Mouse (Mus musculus) midbrain, embryonic 15.5 days (tissue): ENCODE measurements at regions not wholly inside any gene's neighbourhood (a gene's known extent, or its start where the extent isn't known, plus 50 kb on each side); places are given as distances from the start of the nearest gene placed in this dataset.

ENCODE experiments used
- ATAC-seq: fragments of 200-750 bp; cut with Nextera tagmentation; replicated peaks from 2 replicates; pipeline ENCODE4 v1.8.0; 2017; ENCODE audit warnings: moderate TSS enrichment
- H3K27ac ChIP-seq: fragments of 300-500 bp; sonication (generic); 2 replicates; pipeline ENCODE4 v1.5.1; 2015; ENCODE audit warnings: mild to moderate bottlenecking, inconsistent platforms
- H3K27me3 ChIP-seq: fragments of 300-500 bp; sonication (generic); replicated peaks from 2 replicates; pipeline ENCODE4 v1.6.1; 2015; ENCODE audit warnings: inconsistent platforms
- H3K36me3 ChIP-seq: fragments of 300-500 bp; sonication (generic); replicated peaks from 2 replicates; pipeline ENCODE4 v1.6.1; 2015; ENCODE audit warnings: inconsistent platforms
- H3K4me1 ChIP-seq: fragments of 300-500 bp; sonication (generic); 2 replicates; pipeline ENCODE4 v1.6.1; 2015; ENCODE audit warnings: inconsistent platforms
- H3K4me2 ChIP-seq: fragments of 300-500 bp; sonication (generic); 2 replicates; pipeline ENCODE4 v1.6.1; 2015; ENCODE audit warnings: inconsistent platforms, mild to moderate bottlenecking, moderate library complexity
- H3K4me3 ChIP-seq: fragments of 300-500 bp; sonication (generic); 2 replicates; pipeline ENCODE4 v1.5.1; 2015; ENCODE audit warnings: mild to moderate bottlenecking, inconsistent platforms
- H3K9ac ChIP-seq: fragments of 300-500 bp; sonication (generic); 2 replicates; pipeline ENCODE4 v1.6.1; 2015; ENCODE audit warnings: mild to moderate bottlenecking, inconsistent platforms
- H3K9me3 ChIP-seq: fragments of 300-500 bp; sonication (generic); 2 replicates; pipeline ENCODE4 v1.6.1; 2016; ENCODE audit warnings: inconsistent platforms
- WGBS: fragments of 180-500 bp; shearing (Covaris S2); methylation state at CpG from one replicate; pipeline ENCODE4 v1.1.7; 2015; ENCODE audit warnings: mixed read lengths; 5-methylcytosine and 5-hydroxymethylcytosine counted together

DNA sequence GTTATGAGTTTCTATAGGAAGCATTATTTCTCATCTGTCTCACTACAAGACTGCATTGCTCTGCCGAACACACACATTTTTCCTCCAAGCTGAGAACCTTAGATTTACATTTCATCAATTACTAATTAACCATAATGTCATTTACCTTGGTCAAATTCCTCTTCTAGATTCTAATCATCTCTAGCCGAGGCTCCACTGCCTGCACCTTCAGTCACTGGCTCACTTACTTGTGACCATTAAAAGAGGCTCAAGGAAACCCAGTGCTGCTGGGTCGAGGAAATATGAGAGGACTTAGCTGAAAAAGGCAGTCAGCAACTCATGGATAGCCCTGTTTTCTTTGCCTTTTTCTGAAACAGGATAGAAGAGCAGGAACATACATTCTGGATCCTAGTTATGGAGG, 103.4 kb upstream of the Cited2 start:
- H3K4me2 ChIP-seq = no peak overlapping the region
- no peaks in the 10 kb centered on the region for H3K9me3 ChIP-seq
- 74% methylated on average over 3 of the region's 3 CpGs for WGBS
- ATAC-seq = no peak
- H3K4me3 ChIP-seq = no peak overlapping the region
- H3K27ac ChIP-seq = no peak overlapping the region
- H3K36me3 ChIP-seq = no peaks in the 10 kb centered on the region
- H3K4me1 ChIP-seq = no peaks in the 10 kb centered on the region
- no peak overlapping the region for H3K9ac ChIP-seq
- H3K27me3 ChIP-seq = no peaks in the 10 kb centered on the region

DNA sequence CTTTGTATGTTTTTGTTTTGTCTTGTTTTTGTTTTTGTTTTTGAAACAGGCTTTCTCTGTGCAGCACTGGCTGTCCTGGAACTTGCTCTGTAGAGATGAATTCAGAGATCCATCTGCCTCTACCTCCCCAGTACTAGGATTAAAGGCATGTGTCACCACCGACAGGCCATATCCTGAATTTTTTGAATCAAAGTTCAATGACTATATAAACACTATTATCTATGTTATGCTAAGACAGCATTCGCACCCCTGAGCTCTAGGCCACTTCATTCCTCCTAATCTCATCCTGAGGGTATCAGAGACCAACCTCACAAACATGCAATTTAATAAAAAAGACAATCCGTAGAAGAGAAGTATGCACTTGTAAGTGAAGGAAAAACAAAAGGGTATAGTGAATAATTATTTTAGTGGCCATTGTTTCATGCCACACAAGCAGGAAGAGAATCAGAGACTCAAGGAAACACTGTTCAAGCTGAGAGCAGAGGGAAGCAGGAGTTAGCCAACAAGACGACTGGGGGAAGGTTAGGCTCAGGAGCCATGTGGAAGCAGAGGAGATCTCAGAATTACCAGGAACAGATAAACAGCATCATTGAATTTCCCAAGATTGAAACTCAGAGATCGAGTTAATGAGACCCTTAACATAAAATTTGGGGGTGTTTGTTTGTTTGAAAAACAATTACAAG, 101.2 kb upstream of the Cited2 start:
- no peak for ATAC-seq

DNA sequence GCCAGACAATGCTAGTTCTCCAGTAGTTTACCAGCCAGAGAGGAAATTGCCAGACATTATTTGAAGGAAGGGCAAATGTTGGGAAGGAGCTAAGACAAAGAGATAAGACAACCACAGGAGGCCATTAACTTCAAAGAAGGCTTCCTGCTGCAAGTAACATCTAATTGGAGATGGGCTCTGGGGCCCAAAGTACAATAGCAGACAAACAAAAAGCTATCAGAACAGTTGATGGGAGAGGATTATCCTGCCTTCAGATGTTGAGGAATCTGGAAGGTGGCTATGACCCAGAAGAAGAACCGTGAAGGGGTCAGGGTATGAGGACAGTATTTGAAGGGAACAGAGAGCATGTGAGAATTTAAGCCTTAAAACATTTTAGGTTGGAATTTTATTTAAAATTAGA, 100.2 kb upstream of the Cited2 start:
- Histone ChIP-seq H3K4me3 (no peak overlapping the region), H3K9me3 (no peaks in the 10 kb centered on the region), H3K27me3 (no peaks in the 10 kb centered on the region), H3K9ac (no peak overlapping the region), H3K36me3 (no peaks in the 10 kb centered on the region), H3K4me2 (no peak overlapping the region), H3K4me1 (no peaks in the 10 kb centered on the region), H3K27ac (no peak overlapping the region)
- ATAC-seq = no peak
- 7% methylated on average over 1 of the region's 1 CpGs for WGBS

More for the DNA sequence above, 101.2 kb upstream of the Cited2 start:
- Histone ChIP-seq H3K27ac (no peak overlapping the region), H3K4me3 (no peak overlapping the region), H3K9me3 (no peaks in the 10 kb centered on the region), H3K9ac (no peak overlapping the region), H3K4me2 (no peak overlapping the region), H3K4me1 (no peaks in the 10 kb centered on the region), H3K27me3 (no peaks in the 10 kb centered on the region), H3K36me3 (no peaks in the 10 kb centered on the region)
- WGBS = 70% methylated on average over 5 of the region's 5 CpGs

DNA sequence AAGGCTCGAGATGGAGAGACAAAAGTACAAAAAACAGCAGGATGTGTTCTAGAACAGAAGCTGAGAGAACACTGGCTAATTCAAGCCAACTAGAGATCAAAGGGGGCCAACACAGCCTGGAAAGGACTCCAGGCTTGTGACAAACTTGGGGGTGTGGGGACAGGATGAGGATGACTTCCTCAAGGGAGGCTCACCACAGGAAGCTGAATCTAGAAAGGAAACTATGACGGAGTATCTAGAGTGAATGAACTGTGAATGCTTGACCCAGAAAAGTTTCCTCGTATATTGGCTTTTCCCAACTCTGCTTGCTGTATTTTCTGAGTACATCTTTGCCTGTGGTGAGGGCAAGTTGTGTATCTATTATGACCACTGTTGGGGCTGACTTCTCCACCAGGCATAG, 93.3 kb upstream of the Cited2 start:
- no peak overlapping the region for H3K4me2 ChIP-seq
- no peaks in the 10 kb centered on the region for H3K36me3 ChIP-seq
- H3K9me3 ChIP-seq = no peaks in the 10 kb centered on the region
- H3K4me1 ChIP-seq = peaks cover 14% of the 10 kb centered on the region; the same call in 1 of the 2 replicates
- WGBS = 77% methylated on average over 3 of the region's 3 CpGs
- H3K27ac ChIP-seq = no peak overlapping the region
- no peak for ATAC-seq
- H3K27me3 ChIP-seq = no peaks in the 10 kb centered on the region
- H3K9ac ChIP-seq = no peak overlapping the region
- no peak overlapping the region for H3K4me3 ChIP-seq

DNA sequence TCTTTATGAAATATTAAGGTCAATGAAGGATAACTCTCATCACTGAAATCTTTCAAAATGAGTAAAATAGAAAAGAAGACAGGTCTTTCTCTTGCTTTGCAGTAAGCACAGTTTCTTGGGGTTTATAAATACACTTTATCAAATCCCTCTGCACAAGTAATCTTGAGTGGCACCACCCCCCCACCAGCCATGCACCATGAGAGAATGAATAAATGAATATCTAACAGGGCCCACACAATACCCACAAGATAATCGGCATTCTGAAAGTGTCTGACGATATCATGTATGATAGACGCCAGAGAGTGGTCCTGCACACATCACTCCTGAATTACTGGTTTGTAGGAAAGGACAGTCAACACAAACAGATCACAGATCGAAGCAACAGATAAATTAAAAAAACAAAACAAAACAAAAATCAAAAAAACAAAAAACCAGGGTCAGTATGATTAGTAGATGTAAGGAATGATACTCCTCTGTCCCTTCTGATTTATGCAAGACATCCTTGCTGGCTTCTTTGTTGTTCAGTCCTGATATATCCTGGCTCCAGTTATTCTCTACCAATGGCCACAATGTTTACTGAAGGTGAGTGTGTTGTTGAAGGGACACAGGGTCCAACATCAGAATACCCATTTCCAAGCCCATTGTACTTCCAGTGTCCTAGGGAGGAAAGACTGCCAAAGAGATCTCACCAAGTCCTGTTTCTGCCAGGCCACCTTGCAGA, 92.0 kb upstream of the Cited2 start:
- peaks cover 14% of the 10 kb centered on the region; the same call in 1 of the 2 replicates for H3K4me1 ChIP-seq
- H3K36me3 ChIP-seq = no peaks in the 10 kb centered on the region
- peak; percentile 81 for ATAC-seq
- H3K4me3 ChIP-seq = no peak overlapping the region
- 31% methylated on average over 4 of the region's 4 CpGs for WGBS
- H3K27me3 ChIP-seq = no peaks in the 10 kb centered on the region
- H3K27ac ChIP-seq = peak overlapping the region; percentile 61
- no peak overlapping the region for H3K9ac ChIP-seq
- no peak overlapping the region for H3K4me2 ChIP-seq
- H3K9me3 ChIP-seq = no peaks in the 10 kb centered on the region

DNA sequence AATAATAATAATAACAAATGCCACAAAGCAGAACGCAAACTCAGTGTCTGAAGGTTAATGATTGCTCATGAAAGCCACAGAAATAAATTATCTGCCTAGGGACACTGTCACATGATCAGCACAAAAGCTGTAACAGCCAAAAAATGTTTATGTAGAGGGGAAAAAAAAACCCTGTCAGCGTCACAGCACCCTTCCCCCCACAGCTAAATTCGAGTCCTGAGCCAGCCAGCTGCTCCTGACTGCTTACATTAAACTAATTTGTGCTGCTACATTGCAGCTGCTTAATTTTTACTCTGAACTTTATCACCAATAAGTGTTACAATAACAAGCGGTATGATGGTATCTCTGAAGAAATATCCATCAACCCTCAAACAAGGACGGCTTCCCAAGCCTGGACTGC, 91.2 kb upstream of the Cited2 start:
- no peaks in the 10 kb centered on the region for H3K9me3 ChIP-seq
- H3K9ac ChIP-seq = no peak overlapping the region
- H3K4me3 ChIP-seq = no peak overlapping the region
- 15% methylated on average over 5 of the region's 5 CpGs for WGBS
- no peak overlapping the region for H3K4me2 ChIP-seq
- ATAC-seq = peak; percentile 32
- peaks cover 14% of the 10 kb centered on the region; the same call in 1 of the 2 replicates for H3K4me1 ChIP-seq
- H3K27me3 ChIP-seq = no peaks in the 10 kb centered on the region
- H3K36me3 ChIP-seq = no peaks in the 10 kb centered on the region
- H3K27ac ChIP-seq = peak overlapping the region; percentile 32; the same call in 1 of the 2 replicates

DNA sequence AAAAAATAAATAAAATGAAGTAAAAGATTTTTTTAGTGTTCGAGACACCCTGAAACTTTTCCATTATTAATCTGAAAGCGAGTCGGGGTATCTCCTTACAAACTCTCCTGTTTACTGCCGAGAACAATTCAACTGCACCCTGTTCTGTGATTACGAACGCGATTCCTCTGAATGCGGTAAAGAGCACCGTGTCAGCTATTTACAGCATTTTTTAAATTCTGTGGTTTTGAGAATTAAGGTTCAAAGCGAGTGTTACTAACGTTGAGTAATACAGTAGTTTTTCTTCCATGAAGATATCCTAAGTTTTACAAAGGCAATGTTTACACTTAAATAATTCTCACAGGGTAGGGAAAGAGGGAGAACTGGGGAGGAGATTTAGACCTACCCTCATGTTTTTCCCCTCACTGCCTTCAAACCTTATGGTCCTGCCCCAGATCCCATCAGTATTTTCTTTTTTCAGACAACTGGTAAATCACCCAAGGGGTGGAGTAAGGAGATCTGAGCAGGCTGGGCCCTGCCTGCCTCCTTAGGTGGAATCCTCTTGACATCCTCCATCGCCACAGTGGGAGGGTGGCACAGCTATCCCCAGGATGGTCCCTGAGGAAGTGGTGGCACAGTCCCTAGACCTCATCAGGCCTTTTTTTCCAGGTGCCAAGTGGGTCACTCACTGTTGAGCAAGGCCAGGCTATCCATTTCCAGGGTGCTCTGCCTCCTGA, 89.9 kb upstream of the Cited2 start:
- Histone ChIP-seq H3K4me2 (no peak overlapping the region), H3K9me3 (no peaks in the 10 kb centered on the region), H3K4me3 (no peak overlapping the region), H3K27ac (no peak overlapping the region), H3K9ac (no peak overlapping the region), H3K27me3 (no peaks in the 10 kb centered on the region), H3K36me3 (no peaks in the 10 kb centered on the region), H3K4me1 (peaks cover 14% of the 10 kb centered on the region; the same call in 1 of the 2 replicates)
- ATAC-seq = no peak
- 79% methylated on average over 12 of the region's 12 CpGs for WGBS

DNA sequence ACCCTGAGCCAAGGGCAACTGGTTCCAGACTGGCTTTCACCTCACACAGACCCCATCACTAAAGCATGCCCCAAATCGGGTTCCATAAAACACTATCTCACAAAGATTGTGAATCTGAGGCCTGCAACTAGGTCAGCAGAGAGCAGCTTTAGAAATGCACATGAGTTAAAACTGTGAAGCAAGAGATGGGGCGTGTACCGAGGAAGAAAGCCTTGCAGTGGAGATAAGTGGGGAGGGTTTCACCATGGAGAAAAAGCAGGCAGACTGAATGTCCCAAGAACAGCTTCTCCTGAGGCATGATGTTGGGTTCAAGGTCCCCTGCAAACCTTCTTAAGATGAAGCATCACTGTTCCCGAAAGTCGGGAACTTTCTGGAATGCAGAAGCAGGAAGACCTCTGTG, 77.7 kb upstream of the Cited2 start:
- no peak overlapping the region for H3K4me2 ChIP-seq
- 93% methylated on average over 5 of the region's 5 CpGs for WGBS

DNA sequence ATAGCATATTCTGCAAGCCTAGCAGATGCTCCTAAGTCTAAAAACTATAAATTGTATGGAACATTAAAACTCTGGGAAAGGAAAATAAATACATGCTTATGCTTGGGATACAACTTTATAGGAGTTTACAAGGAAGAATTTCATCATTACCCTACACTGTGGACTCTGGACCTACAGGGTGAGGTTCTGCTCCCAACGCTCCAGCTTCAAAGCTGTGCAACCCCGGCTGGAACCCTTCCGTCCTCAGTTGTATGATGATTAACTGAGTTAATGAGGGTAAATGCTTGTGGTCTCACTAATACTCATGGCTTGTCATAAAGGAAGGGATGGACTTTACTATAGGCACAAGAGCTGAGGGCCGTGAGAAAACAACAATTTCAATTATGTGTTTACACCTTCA, 76.6 kb upstream of the Cited2 start:
- Histone ChIP-seq H3K9me3 (no peaks in the 10 kb centered on the region), H3K4me1 (no peaks in the 10 kb centered on the region), H3K36me3 (no peaks in the 10 kb centered on the region), H3K4me2 (no peak overlapping the region), H3K27me3 (no peaks in the 10 kb centered on the region), H3K9ac (no peak overlapping the region), H3K27ac (no peak overlapping the region), H3K4me3 (no peak overlapping the region)
- ATAC-seq = no peak
- WGBS = 94% methylated on average over 4 of the region's 4 CpGs

More for the DNA sequence above, 77.7 kb upstream of the Cited2 start:
- no peaks in the 10 kb centered on the region for H3K36me3 ChIP-seq
- no peak overlapping the region for H3K27ac ChIP-seq
- H3K4me3 ChIP-seq = no peak overlapping the region
- no peak for ATAC-seq
- H3K4me1 ChIP-seq = no peaks in the 10 kb centered on the region
- no peaks in the 10 kb centered on the region for H3K9me3 ChIP-seq
- H3K27me3 ChIP-seq = no peaks in the 10 kb centered on the region
- no peak overlapping the region for H3K9ac ChIP-seq

DNA sequence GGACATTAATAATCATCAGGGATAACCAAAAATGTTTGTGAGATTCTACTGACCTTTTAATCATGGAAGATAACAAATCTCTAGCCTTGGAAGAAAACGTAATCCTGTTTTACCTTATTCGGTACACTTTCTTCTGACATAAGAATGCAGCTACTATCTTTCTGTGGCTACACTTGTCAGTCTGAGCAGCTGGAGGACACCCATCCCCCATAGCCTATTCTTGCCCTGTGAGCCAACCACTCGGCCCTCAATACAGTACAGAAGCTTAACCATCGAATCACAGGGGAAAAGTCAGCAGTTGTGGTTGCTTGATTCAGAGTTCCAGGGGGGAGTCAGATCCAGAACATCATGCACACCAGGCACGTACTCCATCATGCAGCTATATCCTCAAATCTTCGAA, 74.9 kb upstream of the Cited2 start:
- Histone ChIP-seq H3K4me1 (no peaks in the 10 kb centered on the region), H3K4me3 (no peak overlapping the region), H3K27me3 (no peaks in the 10 kb centered on the region), H3K9me3 (no peaks in the 10 kb centered on the region), H3K27ac (no peak overlapping the region), H3K36me3 (no peaks in the 10 kb centered on the region), H3K9ac (no peak overlapping the region), H3K4me2 (no peak overlapping the region)
- 71% methylated on average over 6 of the region's 6 CpGs for WGBS
- ATAC-seq = no peak

DNA sequence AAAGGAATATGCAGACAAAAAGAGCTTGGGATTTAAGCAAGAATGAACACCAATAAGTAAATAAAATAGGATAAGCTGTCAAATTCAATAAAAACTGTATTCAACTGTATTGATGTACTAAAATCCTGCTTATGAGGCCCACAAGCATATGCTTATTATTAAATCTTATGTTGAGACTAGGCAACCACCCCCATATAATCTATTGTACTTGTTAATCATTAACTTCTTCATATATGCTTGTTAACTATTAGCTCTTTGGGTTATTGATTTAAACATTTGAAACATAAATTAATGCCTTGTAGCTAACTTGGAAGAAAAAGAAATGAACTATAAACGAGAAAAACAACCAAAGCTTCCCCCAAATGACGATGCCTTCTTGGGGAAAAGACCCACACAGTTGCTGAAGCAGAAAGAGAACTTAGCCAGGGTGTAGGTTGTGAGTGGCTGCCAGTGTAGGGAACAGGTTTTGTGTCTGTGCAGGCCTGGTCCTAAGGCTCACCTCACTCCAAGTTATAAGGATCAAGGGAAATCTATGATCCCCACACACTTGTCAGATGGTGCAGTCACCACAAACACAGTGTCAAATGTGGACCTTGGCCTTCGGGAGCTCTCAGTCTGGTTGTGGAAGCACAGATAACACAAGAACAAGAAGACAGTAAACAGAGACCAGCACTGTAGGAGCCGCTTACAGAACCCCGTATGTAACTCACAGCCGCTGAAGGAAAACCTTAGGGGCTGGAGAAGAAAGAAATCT, 71.8 kb upstream of the Cited2 start:
- no peak overlapping the region for H3K4me2 ChIP-seq
- H3K4me3 ChIP-seq = no peak overlapping the region
- H3K9ac ChIP-seq = no peak overlapping the region
- H3K9me3 ChIP-seq = no peaks in the 10 kb centered on the region
- WGBS = 86% methylated on average over 6 of the region's 6 CpGs
- ATAC-seq = no peak
- H3K36me3 ChIP-seq = no peaks in the 10 kb centered on the region
- no peaks in the 10 kb centered on the region for H3K4me1 ChIP-seq
- H3K27me3 ChIP-seq = no peaks in the 10 kb centered on the region
- H3K27ac ChIP-seq = no peak overlapping the region

DNA sequence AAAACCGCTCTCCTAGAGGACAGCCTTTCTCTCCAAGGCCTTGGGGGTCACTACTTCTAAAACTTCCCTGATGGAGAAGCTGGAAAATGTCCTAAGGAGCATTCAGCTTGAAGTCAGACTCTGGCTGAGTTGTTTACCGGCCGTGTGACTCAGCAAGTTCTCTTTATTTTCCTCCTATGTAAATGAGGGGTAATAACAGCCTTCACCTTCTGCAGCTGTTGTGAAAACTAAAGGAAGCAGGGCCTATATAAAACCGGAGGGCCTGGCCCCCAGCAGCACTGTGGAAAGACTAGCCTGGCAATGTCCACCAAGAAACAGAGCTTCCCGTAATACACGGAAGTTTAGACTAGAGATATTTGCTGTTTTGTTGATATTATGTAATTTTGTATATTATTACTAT, 69.7 kb upstream of the Cited2 start:
- no peak overlapping the region for H3K9ac ChIP-seq
- no peak overlapping the region for H3K27ac ChIP-seq
- H3K4me3 ChIP-seq = no peak overlapping the region
- no peak overlapping the region for H3K4me2 ChIP-seq
- H3K27me3 ChIP-seq = no peaks in the 10 kb centered on the region
- WGBS = 45% methylated on average over 6 of the region's 6 CpGs
- no peaks in the 10 kb centered on the region for H3K4me1 ChIP-seq
- no peaks in the 10 kb centered on the region for H3K9me3 ChIP-seq
- no peaks in the 10 kb centered on the region for H3K36me3 ChIP-seq
- ATAC-seq = no peak
